Mouse (Mus musculus): ENCODE measurements around the gene Dync1i2. TPM values are rescaled to one million over a fixed set of nuclear protein-coding genes. Genes with fewer than 3 reads are reported as not detected.
A peak's percentile ranks its signal among the peaks of the same experiment; 100 is the strongest.

The Dync1i2 gene
- polyA plus RNA-seq, 1 experiment from 2014 or later, result 96.4 TPM

- H3K36me3 ChIP-seq (ENCODE audit: control insufficient read depth, insufficient read depth, low read length), result no peaks in the 10 kb centered on the region; the same call in 1 of the 2 replicates
- no peak overlapping the region for H3K27ac ChIP-seq (ENCODE audit: low read depth, low read length)
- H3K4me3 ChIP-seq (ENCODE audit: low read length), result no peak overlapping the region
- no peak overlapping the region for H3K4me2 ChIP-seq (replicated peaks; ENCODE audit: low read depth, low read length)
- H3K9me3 ChIP-seq (ENCODE audit: control insufficient read depth, low read length), result no peaks in the 10 kb centered on the region
- H3K27me3 ChIP-seq (ENCODE audit: control insufficient read depth, insufficient read depth, low read length), result no peaks in the 10 kb centered on the region
- 28% methylated on average over 7 of the region's 7 CpGs for WGBS
- no peak for ATAC-seq (ENCODE audit: low FRiP score, low TSS enrichment)
- H3K4me1 ChIP-seq (ENCODE audit: control insufficient read depth, insufficient read depth, low read length), result peaks cover 13% of the 10 kb centered on the region; the same call in 1 of the 2 replicates
- H3K9ac ChIP-seq (ENCODE audit: low read depth, low read length), result no peak overlapping the region
Observed at GRCm38 (mm10) chr2:71294489-71294888, 83.0 kb downstream of the Dync1i2 start.

GRCm38 (mm10) chr2:71295844-71296243, 84.3 kb downstream of the Dync1i2 start:
- H3K9ac ChIP-seq (ENCODE audit: low read depth, low read length), result no peak overlapping the region
- H3K27me3 ChIP-seq (ENCODE audit: control insufficient read depth, insufficient read depth, low read length), result no peaks in the 10 kb centered on the region
- ATAC-seq (ENCODE audit: low FRiP score, low TSS enrichment), result no peak
- WGBS, result 84% methylated on average over 12 of the region's 12 CpGs
- H3K4me2 ChIP-seq (replicated peaks; ENCODE audit: low read depth, low read length), result no peak overlapping the region
- H3K27ac ChIP-seq (ENCODE audit: low read depth, low read length), result no peak overlapping the region
- H3K4me1 ChIP-seq (ENCODE audit: control insufficient read depth, insufficient read depth, low read length), result peaks cover 7% of the 10 kb centered on the region; the same call in 1 of the 2 replicates
- H3K4me3 ChIP-seq (ENCODE audit: low read length), result no peak overlapping the region
- H3K9me3 ChIP-seq (ENCODE audit: control insufficient read depth, low read length), result no peaks in the 10 kb centered on the region
- no peaks in the 10 kb centered on the region; the same call in 1 of the 2 replicates for H3K36me3 ChIP-seq (ENCODE audit: control insufficient read depth, insufficient read depth, low read length)

GRCm38 (mm10) chr2:71297501-71297900, 86.0 kb downstream of the Dync1i2 start:
- no peak for ATAC-seq (ENCODE audit: low FRiP score, low TSS enrichment)
- H3K36me3 ChIP-seq (ENCODE audit: control insufficient read depth, insufficient read depth, low read length), result no peaks in the 10 kb centered on the region; the same call in 1 of the 2 replicates
- no peaks in the 10 kb centered on the region for H3K27me3 ChIP-seq (ENCODE audit: control insufficient read depth, insufficient read depth, low read length)
- H3K9ac ChIP-seq (ENCODE audit: low read depth, low read length), result no peak overlapping the region
- H3K9me3 ChIP-seq (ENCODE audit: control insufficient read depth, low read length), result no peaks in the 10 kb centered on the region
- no peaks in the 10 kb centered on the region for H3K4me1 ChIP-seq (ENCODE audit: control insufficient read depth, insufficient read depth, low read length)
- no peak overlapping the region for H3K4me3 ChIP-seq (ENCODE audit: low read length)
- H3K4me2 ChIP-seq (replicated peaks; ENCODE audit: low read depth, low read length), result no peak overlapping the region
- 89% methylated on average over 1 of the region's 1 CpGs for WGBS
- H3K27ac ChIP-seq (ENCODE audit: low read depth, low read length), result no peak overlapping the region

DNA sequence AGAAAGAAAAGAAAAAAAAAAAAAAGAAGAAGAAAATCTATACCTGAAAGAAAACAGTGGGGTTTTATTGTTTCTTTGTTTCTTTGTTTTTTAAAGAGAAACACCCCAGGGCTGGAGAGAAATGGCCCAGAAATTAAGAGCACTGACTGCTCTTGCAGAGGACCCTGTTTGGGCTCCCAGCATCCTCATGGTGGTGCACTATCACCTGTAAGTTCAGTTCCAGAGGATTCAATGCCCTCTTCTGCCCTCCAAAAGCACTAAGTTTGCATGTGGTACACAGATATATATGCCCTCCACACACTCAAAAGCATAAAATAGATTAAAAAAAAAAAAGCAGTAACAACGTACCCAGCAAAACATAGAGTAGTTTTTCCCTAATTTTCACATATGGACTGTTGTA, 87.2 kb downstream of the Dync1i2 start:
- H3K9me3 ChIP-seq (ENCODE audit: control insufficient read depth, low read length), result no peaks in the 10 kb centered on the region
- H3K27me3 ChIP-seq (ENCODE audit: control insufficient read depth, insufficient read depth, low read length), result no peaks in the 10 kb centered on the region
- H3K4me1 ChIP-seq (ENCODE audit: control insufficient read depth, insufficient read depth, low read length), result peaks cover 7% of the 10 kb centered on the region; the same call in 1 of the 2 replicates
- H3K27ac ChIP-seq (ENCODE audit: low read depth, low read length), result no peak overlapping the region
- no peak overlapping the region for H3K4me3 ChIP-seq (ENCODE audit: low read length)
- 85% methylated on average over 1 of the region's 1 CpGs for WGBS
- no peaks in the 10 kb centered on the region; the same call in 1 of the 2 replicates for H3K36me3 ChIP-seq (ENCODE audit: control insufficient read depth, insufficient read depth, low read length)
- ATAC-seq (ENCODE audit: low FRiP score, low TSS enrichment), result no peak
- H3K4me2 ChIP-seq (replicated peaks; ENCODE audit: low read depth, low read length), result no peak overlapping the region
- H3K9ac ChIP-seq (ENCODE audit: low read depth, low read length), result no peak overlapping the region

- no peak overlapping the region for H3K9ac ChIP-seq (ENCODE audit: low read depth, low read length)
- H3K27me3 ChIP-seq (ENCODE audit: control insufficient read depth, insufficient read depth, low read length), result no peaks in the 10 kb centered on the region
- no peaks in the 10 kb centered on the region; the same call in 1 of the 2 replicates for H3K36me3 ChIP-seq (ENCODE audit: control insufficient read depth, insufficient read depth, low read length)
- no peak overlapping the region for H3K4me3 ChIP-seq (ENCODE audit: low read length)
- no peak overlapping the region for H3K27ac ChIP-seq (ENCODE audit: low read depth, low read length)
- H3K9me3 ChIP-seq (ENCODE audit: control insufficient read depth, low read length), result no peaks in the 10 kb centered on the region
- no peak for ATAC-seq (ENCODE audit: low FRiP score, low TSS enrichment)
- WGBS, result 71% methylated on average over 3 of the region's 3 CpGs
- no peak overlapping the region for H3K4me2 ChIP-seq (replicated peaks; ENCODE audit: low read depth, low read length)
- peaks cover 13% of the 10 kb centered on the region for H3K4me1 ChIP-seq (ENCODE audit: control insufficient read depth, insufficient read depth, low read length)
Observed at GRCm38 (mm10) chr2:71302156-71302663, 90.7 kb downstream of the Dync1i2 start.

- Histone ChIP-seq H3K4me1 (ENCODE audit: control insufficient read depth, insufficient read depth, low read length) (peaks cover 13% of the 10 kb centered on the region), H3K27ac (ENCODE audit: low read depth, low read length) (no peak overlapping the region)
- peak; percentile 78 for ATAC-seq (ENCODE audit: low FRiP score, low TSS enrichment)
Observed at GRCm38 (mm10) chr2:71303221-71303620, 91.7 kb downstream of the Dync1i2 start.

GRCm38 (mm10) chr2:71304821-71305220, 93.3 kb downstream of the Dync1i2 start:
- Histone ChIP-seq H3K4me3 (ENCODE audit: low read length) (no peak overlapping the region), H3K27ac (ENCODE audit: low read depth, low read length) (no peak overlapping the region), H3K4me2 (replicated peaks; ENCODE audit: low read depth, low read length) (no peak overlapping the region), H3K9me3 (ENCODE audit: control insufficient read depth, low read length) (no peaks in the 10 kb centered on the region), H3K36me3 (ENCODE audit: control insufficient read depth, insufficient read depth, low read length) (0 out of 2 replicates have a peak, but pooled peaks cover 4% of the 10 kb centered on the region), H3K9ac (ENCODE audit: low read depth, low read length) (no peak overlapping the region), H3K27me3 (ENCODE audit: control insufficient read depth, insufficient read depth, low read length) (no peaks in the 10 kb centered on the region), H3K4me1 (ENCODE audit: control insufficient read depth, insufficient read depth, low read length) (peaks cover 13% of the 10 kb centered on the region)
- peak; percentile 60; the same call in 1 of the 2 replicates for ATAC-seq (ENCODE audit: low FRiP score, low TSS enrichment)
- 46% methylated on average over 3 of the region's 3 CpGs for WGBS

More at GRCm38 (mm10) chr2:71303221-71303620, 91.7 kb downstream of the Dync1i2 start:
- no peak overlapping the region for H3K4me2 ChIP-seq (replicated peaks; ENCODE audit: low read depth, low read length)
- H3K27me3 ChIP-seq (ENCODE audit: control insufficient read depth, insufficient read depth, low read length), result no peaks in the 10 kb centered on the region
- no peak overlapping the region for H3K9ac ChIP-seq (ENCODE audit: low read depth, low read length)
- H3K36me3 ChIP-seq (ENCODE audit: control insufficient read depth, insufficient read depth, low read length), result no peaks in the 10 kb centered on the region; the same call in 1 of the 2 replicates
- no peak overlapping the region for H3K4me3 ChIP-seq (ENCODE audit: low read length)
- no peaks in the 10 kb centered on the region for H3K9me3 ChIP-seq (ENCODE audit: control insufficient read depth, low read length)

GRCm38 (mm10) chr2:71306357-71306756, 94.9 kb downstream of the Dync1i2 start:
- no peak overlapping the region for H3K4me2 ChIP-seq (replicated peaks; ENCODE audit: low read depth, low read length)
- H3K9me3 ChIP-seq (ENCODE audit: control insufficient read depth, low read length), result no peaks in the 10 kb centered on the region
- H3K4me3 ChIP-seq (ENCODE audit: low read length), result no peak overlapping the region
- no peak overlapping the region for H3K27ac ChIP-seq (ENCODE audit: low read depth, low read length)
- ATAC-seq (ENCODE audit: low FRiP score, low TSS enrichment), result no peak
- H3K9ac ChIP-seq (ENCODE audit: low read depth, low read length), result no peak overlapping the region
- no peaks in the 10 kb centered on the region for H3K27me3 ChIP-seq (ENCODE audit: control insufficient read depth, insufficient read depth, low read length)
- H3K36me3 ChIP-seq (ENCODE audit: control insufficient read depth, insufficient read depth, low read length), result peaks cover 12% of the 10 kb centered on the region; the same call in 1 of the 2 replicates
- H3K4me1 ChIP-seq (ENCODE audit: control insufficient read depth, insufficient read depth, low read length), result peaks cover 13% of the 10 kb centered on the region

DNA sequence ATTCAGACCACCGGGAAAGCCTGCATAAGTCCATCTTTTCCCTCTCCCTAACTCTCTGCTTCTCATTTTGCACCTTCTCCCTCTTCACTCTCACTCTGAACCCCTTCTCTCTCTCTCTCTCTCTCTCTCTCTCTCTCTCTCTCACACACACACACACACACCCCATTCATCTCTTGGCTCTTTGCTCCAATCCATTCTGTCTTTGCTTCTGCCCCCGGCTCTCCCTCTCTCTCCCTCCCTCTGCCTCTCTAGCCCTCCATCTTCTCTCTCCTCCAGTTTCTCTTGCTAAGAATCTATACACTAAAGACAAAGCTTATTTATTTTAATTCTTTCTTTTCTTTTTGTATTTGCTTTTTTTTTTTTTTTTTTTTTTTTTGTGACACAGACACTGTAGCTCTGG, 98.2 kb downstream of the Dync1i2 start:
- Histone ChIP-seq H3K9me3 (ENCODE audit: control insufficient read depth, low read length) (no peaks in the 10 kb centered on the region), H3K9ac (ENCODE audit: low read depth, low read length) (no peak overlapping the region), H3K4me2 (replicated peaks; ENCODE audit: low read depth, low read length) (no peak overlapping the region), H3K4me1 (ENCODE audit: control insufficient read depth, insufficient read depth, low read length) (peaks cover 4% of the 10 kb centered on the region; the same call in 1 of the 2 replicates), H3K27me3 (ENCODE audit: control insufficient read depth, insufficient read depth, low read length) (no peaks in the 10 kb centered on the region), H3K4me3 (ENCODE audit: low read length) (no peak overlapping the region), H3K36me3 (ENCODE audit: control insufficient read depth, insufficient read depth, low read length) (peaks cover 25% of the 10 kb centered on the region; the same call in 1 of the 2 replicates), H3K27ac (ENCODE audit: low read depth, low read length) (no peak overlapping the region)
- no peak for ATAC-seq (ENCODE audit: low FRiP score, low TSS enrichment)
- 75% methylated on average over 2 of the region's 2 CpGs for WGBS
